Mouse (Mus musculus) heart, embryonic 15.5 days (tissue): ENCODE results near the gene Pheta1. TPM values are rescaled to one million over a fixed set of nuclear protein-coding genes. Genes with fewer than 3 reads are reported as not detected.

Experiments
- ATAC-seq: fragments of 200-750 bp; cut with Nextera tagmentation; replicated peaks from 2 replicates; pipeline ENCODE4 v1.8.0; 2017; ENCODE audit warnings: low read depth, moderate TSS enrichment; ENCODE audit not compliant: insufficient number of reproducible peaks, insufficient read depth, low FRiP score
- H3K27ac ChIP-seq: fragments of 300-500 bp; sonication (generic); 2 replicates; pipeline ENCODE4 v1.5.1; 2015; ENCODE audit warnings: mild to moderate bottlenecking, inconsistent platforms
- H3K27me3 ChIP-seq: fragments of 300-500 bp; sonication (generic); 2 replicates; pipeline ENCODE4 v1.6.1; 2015; ENCODE audit warnings: inconsistent platforms
- H3K36me3 ChIP-seq: fragments of 300-500 bp; sonication (generic); 2 replicates; pipeline ENCODE4 v1.6.1; 2015; ENCODE audit warnings: mild to moderate bottlenecking, inconsistent platforms
- H3K4me1 ChIP-seq: fragments of 300-500 bp; sonication (generic); replicated peaks from 2 replicates; pipeline ENCODE4 v1.6.1; 2015; ENCODE audit warnings: inconsistent platforms
- H3K4me2 ChIP-seq: fragments of 300-500 bp; sonication (generic); 2 replicates; pipeline ENCODE4 v1.6.1; 2015; ENCODE audit warnings: inconsistent platforms, mild to moderate bottlenecking, moderate library complexity
- H3K4me3 ChIP-seq: fragments of 300-500 bp; sonication (generic); 2 replicates; pipeline ENCODE4 v1.5.1; 2015; ENCODE audit warnings: mild to moderate bottlenecking, inconsistent platforms
- H3K9ac ChIP-seq: fragments of 300-500 bp; sonication (generic); 2 replicates; pipeline ENCODE4 v1.6.1; 2015; ENCODE audit warnings: mild to moderate bottlenecking, inconsistent platforms
- H3K9me3 ChIP-seq: fragments of 300-500 bp; sonication (generic); replicated peaks from 2 replicates; pipeline ENCODE4 v1.6.1; 2016; ENCODE audit warnings: inconsistent platforms
- WGBS: fragments of 180-500 bp; shearing (Covaris S2); methylation state at CpG from one replicate; pipeline ENCODE4 v1.1.7; 2015; ENCODE audit warnings: mixed read lengths; 5-methylcytosine and 5-hydroxymethylcytosine counted together
- polyA plus RNA-seq: library from polyadenylated mRNA; unstranded; fragments of >200 nt; fragmentation: Nextera tagmentation; extraction: Ambion mirVana; gene quantifications from 2 replicates; pipeline ENCODE4 v1.2.1, GENCODE M21; 2015

Pheta1 gene
- polyA plus RNA-seq, 1 experiment from 2014 or later, result 15.1 TPM

DNA sequence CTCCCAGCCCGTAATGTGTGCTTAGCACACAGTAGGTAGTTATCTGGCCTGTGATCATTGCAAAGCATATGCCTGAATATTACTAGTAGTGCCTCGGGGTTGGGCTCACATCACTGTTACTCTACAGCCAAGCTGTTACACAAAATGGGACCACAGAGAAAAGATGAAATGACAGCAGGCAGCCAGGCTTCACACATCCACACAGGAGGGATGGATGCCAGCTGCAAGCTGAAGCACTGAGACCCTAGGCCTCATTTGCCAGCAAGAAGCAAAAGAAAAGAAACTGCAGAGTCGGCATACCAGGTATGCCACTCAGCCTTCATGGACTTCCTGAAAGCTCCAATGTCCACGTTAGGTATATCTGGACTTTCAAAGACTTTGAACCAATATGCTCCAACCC lies 20.9 kb upstream of the Pheta1 start:
- Histone ChIP-seq H3K4me3 (no peak overlapping the region), H3K4me1 (peaks cover 48% of the 10 kb centered on the region), H3K27me3 (no peaks in the 10 kb centered on the region), H3K9me3 (no peaks in the 10 kb centered on the region), H3K4me2 (no peak overlapping the region), H3K9ac (no peak overlapping the region), H3K27ac (no peak overlapping the region), H3K36me3 (peaks cover 19% of the 10 kb centered on the region; the same call in 1 of the 2 replicates)
- 87% methylated on average over 4 of the region's 4 CpGs for WGBS
- ATAC-seq, result no peak

DNA sequence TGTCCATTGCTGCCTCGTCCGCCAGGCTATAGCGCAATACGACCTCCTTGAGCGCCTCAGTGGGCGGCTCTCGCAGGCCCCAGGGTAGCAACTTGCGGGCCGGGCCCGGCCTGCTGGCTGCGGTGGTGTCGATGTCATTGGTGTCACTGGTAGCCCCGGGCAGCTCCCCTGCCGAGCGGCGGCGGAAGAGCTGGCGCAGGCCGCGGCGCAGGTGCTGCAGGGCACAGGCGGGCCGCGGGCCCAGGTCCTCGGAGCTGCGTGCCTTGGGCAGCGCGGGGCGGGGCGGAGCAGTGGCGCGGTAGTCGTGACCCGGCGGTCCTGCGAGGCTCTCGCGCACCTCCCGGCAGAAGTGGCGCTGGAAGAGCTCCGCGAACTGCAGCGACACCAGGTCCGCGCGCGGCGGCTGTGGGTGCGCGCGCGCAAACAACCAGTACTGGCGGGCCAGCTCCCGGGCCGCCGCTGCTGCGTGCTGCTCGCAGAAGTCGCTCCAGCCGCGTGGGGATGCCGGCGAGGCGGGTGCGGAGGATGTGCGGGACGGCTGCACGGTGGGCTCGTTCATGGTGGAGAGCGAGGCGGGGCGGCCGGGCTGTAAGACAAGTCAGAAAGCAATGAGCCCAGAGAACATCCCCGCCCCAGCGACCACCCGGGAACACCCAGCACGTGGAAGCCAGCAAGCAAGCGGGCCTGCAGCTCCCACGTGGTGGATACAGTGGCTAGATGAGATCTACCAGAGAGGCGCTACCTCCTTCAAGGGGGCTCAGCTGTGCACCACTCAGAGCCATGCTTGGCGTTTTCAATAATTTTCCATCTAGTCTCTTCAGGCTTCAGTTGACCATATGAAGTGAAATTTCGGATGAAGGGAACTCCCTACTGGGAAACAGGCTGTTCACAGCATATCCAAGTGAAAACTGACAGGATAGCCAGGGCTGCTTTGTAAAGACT lies 20.0 kb upstream of the Pheta1 start:
- peak overlapping the region; percentile 87 for H3K4me2 ChIP-seq

DNA sequence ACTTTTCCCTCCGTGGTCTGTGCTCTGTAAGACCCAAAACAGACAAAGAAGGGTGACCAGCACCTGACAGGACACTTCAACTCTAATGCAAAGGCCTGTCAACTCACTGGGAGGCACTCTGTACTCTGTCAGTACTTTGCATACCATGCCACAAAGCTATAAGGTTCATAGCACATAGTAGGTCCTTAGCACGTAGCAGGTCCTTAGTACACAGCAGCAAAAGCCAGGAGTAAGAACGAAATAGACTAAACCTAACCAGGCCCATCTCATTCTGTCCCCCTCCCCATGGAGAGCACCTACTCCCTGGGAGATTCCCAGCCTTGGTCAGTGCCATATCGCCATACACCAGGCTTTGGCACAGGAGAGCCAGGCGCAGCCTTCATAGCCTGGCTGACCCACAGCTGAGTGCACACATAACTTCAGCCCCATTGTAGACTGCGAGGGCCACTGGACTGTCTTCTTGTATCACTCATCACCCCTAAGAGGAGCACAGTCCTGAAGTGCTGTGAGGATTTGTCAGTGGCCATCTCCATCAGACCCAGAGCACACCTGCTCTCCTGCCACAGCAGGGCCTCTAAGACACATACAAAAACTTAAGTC lies 17.7 kb upstream of the Pheta1 start:
- H3K4me2 ChIP-seq, result no peak overlapping the region
- H3K36me3 ChIP-seq, result peaks cover 12% of the 10 kb centered on the region; the same call in 1 of the 2 replicates
- H3K9me3 ChIP-seq, result no peaks in the 10 kb centered on the region
- ATAC-seq, result no peak
- 80% methylated on average over 6 of the region's 6 CpGs for WGBS
- H3K4me1 ChIP-seq, result peaks cover 60% of the 10 kb centered on the region
- no peak overlapping the region for H3K4me3 ChIP-seq
- no peak overlapping the region for H3K9ac ChIP-seq
- H3K27me3 ChIP-seq, result no peaks in the 10 kb centered on the region
- H3K27ac ChIP-seq, result no peak overlapping the region

More for the DNA sequence above, 20.0 kb upstream of the Pheta1 start:
- Histone ChIP-seq H3K9me3 (no peaks in the 10 kb centered on the region), H3K4me1 (peaks cover 47% of the 10 kb centered on the region), H3K27ac (no peak overlapping the region), H3K9ac (peak overlapping the region; percentile 51), H3K27me3 (no peaks in the 10 kb centered on the region), H3K4me3 (peak overlapping the region; percentile 48), H3K36me3 (peaks cover 19% of the 10 kb centered on the region; the same call in 1 of the 2 replicates)
- ATAC-seq, result 0 out of 2 replicates have a peak, but pooled peaks have one; percentile 4
- WGBS, result 26% methylated on average over 78 of the region's 82 CpGs

DNA sequence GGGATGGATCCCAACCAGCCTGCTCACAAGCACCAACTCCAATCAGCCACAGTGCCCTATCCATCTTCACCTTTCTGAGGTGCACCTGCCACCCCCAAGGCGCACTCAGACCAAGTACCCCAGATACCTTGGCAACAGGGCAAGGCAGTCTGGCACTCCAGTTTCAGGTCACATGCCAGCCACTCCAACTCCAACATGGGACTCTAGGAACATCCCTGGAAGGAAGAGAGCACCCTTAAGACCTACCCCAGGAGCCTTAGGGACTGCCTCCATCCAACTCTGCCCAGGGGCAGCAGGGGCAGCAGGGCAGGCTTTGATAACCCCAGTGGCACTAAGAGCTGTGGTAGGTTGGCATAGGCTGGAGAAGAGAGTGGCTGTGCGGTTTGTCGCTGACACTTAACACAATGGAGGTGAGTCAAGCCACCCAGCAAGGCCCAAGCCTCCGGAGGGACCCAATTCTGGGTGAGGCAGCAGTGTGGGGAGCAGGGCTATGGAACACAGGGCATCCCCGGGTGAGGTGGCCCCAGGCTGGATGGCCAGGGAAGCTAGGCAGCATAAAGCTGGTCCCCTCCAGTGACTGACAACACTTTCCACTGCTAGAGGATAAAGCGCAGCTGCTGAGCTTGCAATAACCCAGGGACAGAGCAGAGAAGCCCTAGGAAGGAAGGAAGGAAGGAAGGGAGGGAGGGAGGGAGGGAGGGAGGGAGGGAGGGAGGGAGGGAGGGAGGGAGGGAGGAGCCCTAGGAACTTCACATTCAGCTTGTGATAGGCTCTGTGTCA lies 16.2 kb upstream of the Pheta1 start:
- Histone ChIP-seq H3K4me3 (no peak overlapping the region), H3K27ac (peak overlapping the region; percentile 64), H3K36me3 (peaks cover 9% of the 10 kb centered on the region; the same call in 1 of the 2 replicates), H3K9me3 (no peaks in the 10 kb centered on the region), H3K4me2 (peak overlapping the region; percentile 93), H3K9ac (no peak overlapping the region), H3K27me3 (no peaks in the 10 kb centered on the region), H3K4me1 (peaks cover 65% of the 10 kb centered on the region)
- 67% methylated on average over 6 of the region's 6 CpGs for WGBS
- no peak for ATAC-seq

DNA sequence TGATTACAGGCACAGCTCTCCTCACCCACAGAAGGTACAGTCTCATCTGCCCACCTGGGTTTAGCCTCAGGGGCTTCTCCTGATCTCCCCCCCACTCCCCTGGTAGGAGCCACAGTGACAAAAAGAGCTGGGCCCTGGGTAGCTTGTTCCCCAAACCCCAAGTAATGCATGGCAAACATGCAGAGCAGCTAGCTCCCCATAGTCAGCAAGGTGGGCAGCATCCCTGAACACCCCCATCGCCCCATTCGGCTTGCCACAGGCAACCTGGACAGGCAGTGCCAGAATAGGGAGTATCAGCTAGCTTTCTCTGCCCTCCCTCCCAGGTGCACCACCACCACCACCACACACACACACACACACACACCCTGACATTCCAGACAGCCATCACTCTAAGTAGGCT lies 15.6 kb upstream of the Pheta1 start:
- H3K4me1 ChIP-seq, result peaks cover 71% of the 10 kb centered on the region
- WGBS, result 76% methylated on average over 2 of the region's 2 CpGs
- H3K9ac ChIP-seq, result peak overlapping the region; percentile 13; the same call in 1 of the 2 replicates
- H3K4me2 ChIP-seq, result peak overlapping the region; percentile 93
- H3K9me3 ChIP-seq, result no peaks in the 10 kb centered on the region
- no peak for ATAC-seq
- H3K4me3 ChIP-seq, result peak overlapping the region; percentile 80
- no peaks in the 10 kb centered on the region for H3K27me3 ChIP-seq
- H3K36me3 ChIP-seq, result 0 out of 2 replicates have a peak, but pooled peaks cover 5% of the 10 kb centered on the region
- peak overlapping the region; percentile 64 for H3K27ac ChIP-seq

DNA sequence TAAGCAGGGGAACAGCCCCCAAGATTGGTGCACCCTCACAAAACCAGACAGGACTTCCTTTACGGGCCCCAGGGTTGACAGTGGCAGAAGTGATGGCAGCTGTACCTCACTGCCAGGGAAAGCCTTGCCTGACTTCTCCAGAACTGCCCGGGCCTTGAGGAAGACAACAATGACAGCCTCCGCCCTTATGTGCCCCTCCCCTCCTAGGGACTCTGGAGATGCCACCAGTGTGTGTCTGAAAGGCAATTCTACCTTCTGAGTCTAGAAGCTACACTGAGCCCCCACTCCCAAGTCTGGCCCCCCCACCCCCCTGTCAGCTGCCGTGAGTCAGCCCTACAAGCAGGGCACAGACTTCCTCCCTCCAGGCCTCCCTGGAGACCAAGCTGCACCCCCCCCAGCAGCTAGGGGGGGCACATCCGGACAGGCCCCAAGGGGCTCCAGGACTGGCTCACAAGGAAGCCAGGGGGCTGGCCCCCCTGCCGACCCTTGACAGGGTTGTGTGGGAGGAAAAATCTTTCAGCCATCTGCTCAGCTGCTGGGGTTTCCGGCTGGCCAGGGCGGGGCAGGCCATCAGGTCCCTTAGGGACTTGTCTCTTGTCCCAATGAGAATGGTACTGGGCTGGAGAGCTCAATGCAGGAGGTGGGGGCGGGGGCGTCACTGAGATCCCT lies 15.1 kb upstream of the Pheta1 start:
- peak overlapping the region; percentile 93 for H3K4me2 ChIP-seq
- H3K9me3 ChIP-seq, result no peaks in the 10 kb centered on the region
- peak overlapping the region; percentile 87 for H3K27ac ChIP-seq
- H3K27me3 ChIP-seq, result no peaks in the 10 kb centered on the region
- H3K4me3 ChIP-seq, result peak overlapping the region; percentile 80
- ATAC-seq, result no peak
- peaks cover 72% of the 10 kb centered on the region for H3K4me1 ChIP-seq
- H3K36me3 ChIP-seq, result no peaks in the 10 kb centered on the region
- 38% methylated on average over 10 of the region's 10 CpGs for WGBS
- peak overlapping the region; percentile 13; the same call in 1 of the 2 replicates for H3K9ac ChIP-seq

DNA sequence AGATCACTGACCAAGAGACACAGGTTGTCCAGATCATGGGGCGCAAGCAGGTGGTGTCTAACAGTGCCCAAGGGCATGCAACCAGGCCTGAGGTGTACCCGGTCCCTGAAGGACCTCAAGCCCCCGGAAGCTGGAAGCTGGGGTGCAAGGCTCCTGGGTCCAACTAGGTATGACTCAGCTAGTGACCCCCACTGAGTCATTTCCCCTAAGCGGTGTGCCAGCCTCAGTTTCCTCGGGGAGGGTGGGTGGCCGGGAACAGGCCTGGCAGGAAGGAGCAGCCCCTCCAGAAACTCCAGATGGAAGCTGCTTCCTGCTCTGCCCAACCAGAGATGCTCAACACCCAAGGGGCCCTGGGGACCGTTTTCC lies 14.6 kb upstream of the Pheta1 start:
- no peak for ATAC-seq
- WGBS, result 61% methylated on average over 7 of the region's 7 CpGs
- no peaks in the 10 kb centered on the region for H3K27me3 ChIP-seq
- H3K4me3 ChIP-seq, result peak overlapping the region; percentile 80
- peak overlapping the region; percentile 87 for H3K27ac ChIP-seq
- H3K9ac ChIP-seq, result no peak overlapping the region
- H3K4me2 ChIP-seq, result peak overlapping the region; percentile 93
- no peaks in the 10 kb centered on the region for H3K9me3 ChIP-seq
- H3K36me3 ChIP-seq, result no peaks in the 10 kb centered on the region
- peaks cover 70% of the 10 kb centered on the region for H3K4me1 ChIP-seq

DNA sequence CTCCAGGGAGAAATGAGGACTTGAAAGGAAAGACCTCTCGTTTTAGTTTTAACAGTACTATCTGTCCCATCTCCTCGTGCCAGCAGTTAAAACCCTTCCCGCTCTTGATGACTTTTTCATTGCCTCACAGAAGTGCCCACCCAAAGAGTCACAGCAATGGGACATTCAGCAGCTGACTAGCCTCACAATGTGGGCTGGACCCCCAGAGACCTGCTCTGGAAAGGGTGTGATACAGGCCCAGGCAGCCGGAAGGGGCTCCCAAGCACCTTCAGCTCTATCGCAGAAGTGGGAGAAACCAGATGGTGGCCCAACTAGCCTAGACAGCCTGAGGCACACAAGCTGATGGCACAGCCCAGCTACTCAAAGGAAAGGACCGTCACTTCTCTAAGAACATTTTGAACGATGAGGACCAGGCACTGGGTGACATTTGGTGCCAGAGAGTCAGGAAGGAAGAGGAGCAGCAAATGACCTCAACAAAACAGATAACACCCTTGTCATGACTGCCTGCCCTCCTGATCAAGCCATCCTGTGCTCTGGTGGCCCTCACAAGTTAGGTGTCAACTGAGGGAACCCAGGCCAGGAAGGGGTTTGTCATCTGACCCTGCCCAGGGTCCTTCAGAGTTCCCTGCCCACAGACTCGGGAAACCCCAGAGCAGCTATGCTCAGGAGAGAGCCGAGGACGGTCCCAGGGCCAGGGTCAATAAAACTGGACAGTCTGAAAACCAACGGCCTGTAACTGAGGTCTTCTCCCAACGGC lies 13.6 kb upstream of the Pheta1 start:
- Histone ChIP-seq H3K4me1 (peaks cover 64% of the 10 kb centered on the region), H3K9ac (peak overlapping the region; percentile 76), H3K27me3 (no peaks in the 10 kb centered on the region), H3K9me3 (no peaks in the 10 kb centered on the region), H3K27ac (peak overlapping the region; percentile 87), H3K4me2 (peak overlapping the region; percentile 93), H3K4me3 (peak overlapping the region; percentile 80), H3K36me3 (no peaks in the 10 kb centered on the region)
- no peak for ATAC-seq
- 28% methylated on average over 12 of the region's 12 CpGs for WGBS

DNA sequence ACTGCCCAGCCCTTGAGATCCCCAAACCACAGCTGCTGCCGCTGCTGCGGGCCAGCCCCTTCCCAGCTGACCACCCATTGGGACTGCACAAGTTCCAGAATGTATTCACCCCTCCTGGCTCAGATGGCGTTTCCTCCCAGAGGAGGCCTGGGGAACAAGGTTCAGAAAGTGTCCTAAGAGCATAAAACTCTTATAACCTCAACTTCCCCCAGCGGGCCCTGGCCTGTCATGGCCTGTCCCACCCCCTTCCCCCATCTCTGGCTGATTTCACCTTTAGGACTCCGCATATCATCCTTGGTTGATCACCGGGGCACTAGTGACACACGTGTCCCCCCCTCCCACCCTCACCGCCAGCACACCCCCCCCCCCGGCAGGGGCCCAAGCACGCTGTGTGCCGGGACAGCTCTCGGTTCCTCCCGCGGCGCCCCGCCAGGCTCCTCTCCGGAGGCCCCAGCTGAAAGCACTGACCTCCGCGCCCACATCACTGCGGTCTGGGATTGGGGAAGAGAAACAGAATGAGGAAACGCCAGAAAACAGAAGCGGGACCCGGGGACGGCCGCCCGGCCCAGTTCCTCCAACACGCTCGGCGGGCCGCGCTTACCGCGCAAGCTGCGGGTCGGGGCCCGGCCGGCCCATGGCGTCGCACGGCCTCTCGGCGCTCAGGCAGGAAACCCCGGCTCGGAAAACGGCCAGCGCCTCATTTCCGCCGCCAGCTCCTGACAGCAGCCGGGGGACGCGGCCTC lies 12.7 kb upstream of the Pheta1 start:
- Histone ChIP-seq H3K27ac (peak overlapping the region; percentile 87), H3K4me1 (peaks cover 63% of the 10 kb centered on the region), H3K27me3 (no peaks in the 10 kb centered on the region), H3K9me3 (no peaks in the 10 kb centered on the region), H3K36me3 (no peaks in the 10 kb centered on the region), H3K4me2 (peak overlapping the region; percentile 93), H3K9ac (peak overlapping the region; percentile 76), H3K4me3 (peak overlapping the region; percentile 80)
- peak; percentile 8 for ATAC-seq
- WGBS, result under 1% methylated on average over 49 of the region's 51 CpGs
